Mouse (Mus musculus): Measurements from ENCODE around the gene Olfr194. TPM values are rescaled to one million over a fixed set of nuclear protein-coding genes. Genes with fewer than 3 reads are reported as not detected.
"Not testable (repeated sequence)": the region's sequence is repeated elsewhere in the genome, so short reads cannot be mapped to it uniquely, and the experiment has no call there.

The Olfr194 gene
- total RNA-seq (2018; cell fraction: chromatin; rRNA removed) = not detected
- total RNA-seq (2018; cell fraction: cytosol; rRNA removed) = not detected
- not detected for total RNA-seq (2018; cell fraction: nucleus; rRNA removed)
- polyA plus RNA-seq (2018) = not detected in 3 replicates

DNA sequence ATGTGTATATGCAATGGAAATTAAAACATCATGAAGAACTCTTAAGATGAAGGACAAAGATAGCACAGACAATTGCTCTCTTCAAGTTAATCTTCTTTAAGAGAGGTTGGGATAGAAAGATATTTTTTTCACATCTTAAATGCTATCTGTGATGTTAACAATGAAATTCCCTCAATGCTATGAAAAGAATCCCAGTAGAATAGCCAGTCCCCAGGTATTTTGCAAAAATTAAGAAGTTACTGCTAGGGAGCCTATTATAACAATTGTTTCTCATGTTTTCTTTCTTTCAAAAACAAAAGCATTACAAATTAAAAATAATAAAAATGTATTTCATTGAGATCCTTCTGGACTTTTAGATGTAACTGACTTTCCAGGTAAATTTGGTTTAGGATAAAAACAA, at the start of gene Olfr194:
Gene Olfr194, minus strand, starts transcription at position 101 of the 400 bp plus-strand sequence.
- Histone ChIP-seq H3K4me3 (ENCODE audit: inconsistent target) (no peak within 1 kb of the TSS), H3K36me3 (ENCODE audit: inconsistent target) (no peaks in the 10 kb centered on the region), H3K27ac (no peak within 1 kb of the TSS), H3K79me2 (ENCODE audit: inconsistent target) (no peaks in the 10 kb centered on the region)

GRCm38 (mm10) chr16:59170354-59170753, 49.5 kb upstream of the Olfr194 start, which contains the start of gene Olfr196:
Olfr196 (minus strand) TSS chr16:59170454.
- H3K36me3 ChIP-seq (ENCODE audit: inconsistent target) = no peaks in the 10 kb centered on the region
- 85% methylated on average over 3 of the region's 3 CpGs for WGBS (ENCODE audit: missing documents)
- H3K79me2 ChIP-seq (ENCODE audit: inconsistent target) = no peaks in the 10 kb centered on the region
- H3K4me3 ChIP-seq (ENCODE audit: inconsistent target) = no peak within 1 kb of the TSS
- no peak within 1 kb of the TSS for H3K27ac ChIP-seq

- no peak overlapping the region for H3K4me3 ChIP-seq (ENCODE audit: inconsistent target)
- WGBS (ENCODE audit: missing documents) = 100% methylated on average over 2 of the region's 2 CpGs
- no peaks in the 10 kb centered on the region for H3K36me3 ChIP-seq (ENCODE audit: inconsistent target)
- no peak overlapping the region for H3K27ac ChIP-seq
- no peaks in the 10 kb centered on the region for H3K79me2 ChIP-seq (ENCODE audit: inconsistent target)
These were observed 31.1 kb upstream of the Olfr194 start for GRCm38 (mm10) chr16:59151996-59152395.

GRCm38 (mm10) chr16:59146746-59147145, 25.9 kb upstream of the Olfr194 start, which contains the start of gene Olfr195:
Olfr195 (plus strand) TSS chr16:59147046.
- WGBS (ENCODE audit: missing documents) = 90% methylated on average over 1 of the region's 1 CpGs
- no peak within 1 kb of the TSS for H3K27ac ChIP-seq
- H3K4me3 ChIP-seq (ENCODE audit: inconsistent target) = no peak within 1 kb of the TSS
- no peaks in the 10 kb centered on the region for H3K36me3 ChIP-seq (ENCODE audit: inconsistent target)
- H3K79me2 ChIP-seq (ENCODE audit: inconsistent target) = no peaks in the 10 kb centered on the region

DNA sequence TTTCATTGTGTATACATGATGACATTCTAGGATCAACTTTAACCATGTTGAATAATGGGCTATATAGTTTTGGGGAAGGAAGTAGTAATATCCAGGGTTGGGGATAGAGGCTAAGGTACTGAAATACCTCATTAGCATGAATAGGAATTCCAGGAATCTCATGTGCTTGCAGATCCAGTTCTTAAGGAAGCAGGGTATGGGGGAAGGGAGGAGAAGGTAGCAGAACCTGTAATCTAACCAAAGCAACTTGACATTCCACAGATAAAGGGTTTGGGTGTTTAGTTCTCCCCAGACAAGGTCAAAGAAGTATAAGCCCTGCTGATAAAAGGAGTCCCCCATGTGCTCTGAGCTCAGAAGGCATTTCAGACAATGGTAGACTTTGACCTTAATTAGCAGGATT, 20.2 kb upstream of the Olfr194 start:
- no peak overlapping the region for H3K4me3 ChIP-seq (ENCODE audit: inconsistent target)
- H3K79me2 ChIP-seq (ENCODE audit: inconsistent target) = no peaks in the 10 kb centered on the region

GRCm38 (mm10) chr16:59130740-59131139, 9.9 kb upstream of the Olfr194 start:
- Histone ChIP-seq H3K79me2 (ENCODE audit: inconsistent target) (no peaks in the 10 kb centered on the region), H3K36me3 (ENCODE audit: inconsistent target) (no peaks in the 10 kb centered on the region), H3K4me3 (ENCODE audit: inconsistent target) (no peak overlapping the region), H3K27ac (no peak overlapping the region)
- WGBS (ENCODE audit: missing documents) = 94% methylated on average over 1 of the region's 1 CpGs

More for the DNA sequence above, 20.2 kb upstream of the Olfr194 start:
- Histone ChIP-seq H3K36me3 (ENCODE audit: inconsistent target) (no peaks in the 10 kb centered on the region), H3K27ac (no peak overlapping the region)

- Histone ChIP-seq H3K27ac (no peak within 1 kb of the TSS), H3K79me2 (ENCODE audit: inconsistent target) (no peaks in the 10 kb centered on the region), H3K36me3 (ENCODE audit: inconsistent target) (no peaks in the 10 kb centered on the region), H3K4me3 (ENCODE audit: inconsistent target) (no peak within 1 kb of the TSS)
- 100% methylated on average over 1 of the region's 1 CpGs for WGBS (ENCODE audit: missing documents)
These were observed 9.1 kb downstream of the Olfr194 start, which contains the start of gene Olfr193 for GRCm38 (mm10) chr16:59111781-59112180. Olfr193 (minus strand) TSS chr16:59111881.

DNA sequence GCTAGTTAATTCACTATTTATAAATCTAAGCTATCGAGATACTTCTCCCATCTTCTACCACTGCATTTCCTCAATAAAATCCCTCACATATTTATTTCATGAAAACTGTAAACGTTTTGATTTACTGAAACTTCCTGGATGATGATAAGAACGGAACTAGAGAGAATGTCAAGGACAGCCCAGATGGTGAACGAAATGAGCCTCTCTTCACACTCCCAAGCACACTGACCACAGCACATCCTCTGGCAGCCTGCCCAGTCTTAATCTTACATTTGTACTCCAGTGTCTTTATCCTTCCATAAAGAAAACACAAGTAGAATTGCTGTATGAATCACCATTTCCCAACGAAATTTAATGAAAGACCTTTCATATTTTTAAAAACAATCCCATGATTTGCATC, 12.3 kb downstream of the Olfr194 start:
- H3K79me2 ChIP-seq (ENCODE audit: inconsistent target); H3K4me3 ChIP-seq (ENCODE audit: inconsistent target); H3K27ac ChIP-seq; H3K36me3 ChIP-seq (ENCODE audit: inconsistent target): not testable (repeated sequence)
- 69% methylated on average over 4 of the region's 5 CpGs for WGBS (ENCODE audit: missing documents)

DNA sequence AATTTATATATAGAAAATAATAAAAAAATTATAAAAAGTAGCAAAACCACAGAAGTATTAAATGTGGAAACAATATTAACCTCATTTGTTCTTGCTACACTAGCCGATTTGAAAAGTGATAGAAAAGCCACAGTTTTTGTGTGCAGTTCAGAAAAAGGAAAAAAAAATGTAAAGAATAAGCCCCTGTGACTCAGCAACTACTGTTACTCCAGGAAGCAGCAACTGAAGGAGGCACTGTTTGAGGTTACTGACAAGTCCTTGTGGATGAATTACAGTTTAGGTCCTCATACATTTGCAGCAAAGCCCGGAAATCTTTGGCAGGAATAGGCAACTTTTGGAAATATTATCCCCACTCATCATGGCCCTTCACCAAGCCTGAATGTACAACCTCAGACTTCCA, 15.6 kb downstream of the Olfr194 start:
- WGBS (ENCODE audit: missing documents) = 76% methylated on average over 2 of the region's 2 CpGs

DNA sequence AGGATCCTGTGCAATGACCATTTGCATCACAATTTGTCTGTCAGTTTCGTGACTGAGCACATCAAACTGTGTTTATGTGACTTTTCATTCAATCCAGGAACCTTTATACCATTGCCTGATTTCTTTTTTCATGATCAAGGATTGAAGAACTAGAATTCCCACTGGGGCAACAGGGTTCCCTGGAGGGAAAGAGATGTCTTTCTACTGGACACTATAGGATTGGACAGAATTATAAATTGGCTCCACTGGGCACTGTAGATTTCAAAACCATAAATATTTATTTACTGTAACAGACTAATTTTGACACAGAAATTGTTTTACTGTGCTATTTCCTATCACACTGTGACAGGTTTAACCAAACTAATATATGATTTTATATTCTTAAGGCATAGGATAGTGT, 31.1 kb downstream of the Olfr194 start, which contains the start of gene Olfr191:
Gene Olfr191, minus strand, starts transcription at position 101 of the 400 bp plus-strand sequence.
- not testable (repeated sequence) for H3K36me3 ChIP-seq (ENCODE audit: inconsistent target); H3K4me3 ChIP-seq (ENCODE audit: inconsistent target); H3K27ac ChIP-seq; H3K79me2 ChIP-seq (ENCODE audit: inconsistent target)
- WGBS (ENCODE audit: missing documents) = 24% methylated on average over 1 of the region's 1 CpGs

More for the DNA sequence above, 15.6 kb downstream of the Olfr194 start:
- H3K79me2 ChIP-seq (ENCODE audit: inconsistent target) = no peaks in the 10 kb centered on the region
- no peak overlapping the region for H3K4me3 ChIP-seq (ENCODE audit: inconsistent target)
- no peak overlapping the region for H3K27ac ChIP-seq
- H3K36me3 ChIP-seq (ENCODE audit: inconsistent target) = no peaks in the 10 kb centered on the region

DNA sequence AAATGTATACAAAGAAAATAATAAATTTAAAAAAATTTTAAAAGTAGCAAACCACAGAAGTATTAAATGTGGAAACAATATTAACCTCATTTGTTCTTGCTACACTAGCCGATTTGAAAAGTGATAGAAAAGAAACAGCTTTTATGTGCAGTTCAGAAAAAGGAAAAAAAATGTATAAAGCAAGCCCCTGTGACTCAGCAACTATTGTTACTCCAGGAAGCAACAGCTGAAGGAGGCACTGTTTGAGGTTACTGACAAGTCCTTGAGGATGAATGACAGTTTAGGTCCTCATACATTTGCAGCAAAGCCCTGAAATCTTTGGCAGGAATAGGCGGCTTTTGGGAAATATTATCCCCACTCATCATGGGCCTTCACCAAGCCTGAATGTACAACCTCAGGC, 39.8 kb downstream of the Olfr194 start:
- H3K4me3 ChIP-seq (ENCODE audit: inconsistent target); H3K36me3 ChIP-seq (ENCODE audit: inconsistent target); H3K79me2 ChIP-seq (ENCODE audit: inconsistent target); H3K27ac ChIP-seq: not testable (repeated sequence)
- WGBS (ENCODE audit: missing documents) = 82% methylated on average over 2 of the region's 2 CpGs

DNA sequence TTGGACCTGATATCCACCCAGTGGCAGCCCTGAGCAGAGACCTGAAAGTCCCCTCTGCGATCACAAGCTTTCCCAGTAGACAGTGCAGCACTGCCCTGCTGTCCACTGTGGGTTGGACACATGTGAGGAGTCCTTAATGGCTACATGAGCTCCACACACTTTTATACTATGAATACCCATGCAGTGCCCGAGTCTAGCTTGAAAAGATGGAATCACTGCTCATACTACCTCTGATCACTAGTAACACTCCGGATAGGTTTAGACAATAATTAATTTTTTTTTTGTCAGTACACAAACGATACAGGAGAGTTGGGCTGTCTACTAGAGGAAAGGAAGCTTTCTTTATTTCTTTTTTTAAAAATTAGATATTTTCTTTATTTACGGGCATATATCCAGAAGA, 43.0 kb downstream of the Olfr194 start, which contains the start of gene Olfr190:
Gene Olfr190, minus strand, starts transcription at position 101 of the 400 bp plus-strand sequence.
- no peak within 1 kb of the TSS for H3K4me3 ChIP-seq (ENCODE audit: inconsistent target)
- no peaks in the 10 kb centered on the region for H3K36me3 ChIP-seq (ENCODE audit: inconsistent target)
- H3K27ac ChIP-seq = no peak within 1 kb of the TSS
- 87% methylated on average over 5 of the region's 5 CpGs for WGBS (ENCODE audit: missing documents)
- no peaks in the 10 kb centered on the region for H3K79me2 ChIP-seq (ENCODE audit: inconsistent target)

GRCm38 (mm10) chr16:59073520-59073919, 47.3 kb downstream of the Olfr194 start:
- Histone ChIP-seq H3K79me2 (ENCODE audit: inconsistent target) (no peaks in the 10 kb centered on the region), H3K36me3 (ENCODE audit: inconsistent target) (no peaks in the 10 kb centered on the region), H3K27ac (no peak overlapping the region), H3K4me3 (ENCODE audit: inconsistent target) (no peak overlapping the region)
- 81% methylated on average over 1 of the region's 1 CpGs for WGBS (ENCODE audit: missing documents)

DNA sequence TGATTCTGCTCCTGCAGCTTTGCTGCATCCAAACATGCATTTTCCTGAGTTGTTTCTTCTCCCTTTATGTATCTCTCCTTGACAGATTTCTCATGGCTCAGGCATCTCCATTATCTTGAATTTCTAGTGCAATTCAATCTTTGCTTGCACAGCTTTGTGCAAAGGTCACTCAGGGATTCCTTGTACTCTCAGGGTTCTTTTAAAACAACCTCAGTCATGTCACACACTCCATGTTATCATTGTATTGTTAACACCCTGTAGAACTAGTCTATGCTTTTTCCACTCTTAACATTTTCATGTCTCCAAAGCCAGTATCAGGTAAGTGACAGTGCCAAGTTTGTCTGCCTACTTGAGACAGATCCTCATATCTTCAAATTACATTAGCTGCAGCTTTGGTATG, 49.1 kb downstream of the Olfr194 start:
- Histone ChIP-seq H3K4me3 (ENCODE audit: inconsistent target) (no peak overlapping the region), H3K27ac (no peak overlapping the region), H3K79me2 (ENCODE audit: inconsistent target) (no peaks in the 10 kb centered on the region), H3K36me3 (ENCODE audit: inconsistent target) (no peaks in the 10 kb centered on the region)
